In the genomic region with DNA sequence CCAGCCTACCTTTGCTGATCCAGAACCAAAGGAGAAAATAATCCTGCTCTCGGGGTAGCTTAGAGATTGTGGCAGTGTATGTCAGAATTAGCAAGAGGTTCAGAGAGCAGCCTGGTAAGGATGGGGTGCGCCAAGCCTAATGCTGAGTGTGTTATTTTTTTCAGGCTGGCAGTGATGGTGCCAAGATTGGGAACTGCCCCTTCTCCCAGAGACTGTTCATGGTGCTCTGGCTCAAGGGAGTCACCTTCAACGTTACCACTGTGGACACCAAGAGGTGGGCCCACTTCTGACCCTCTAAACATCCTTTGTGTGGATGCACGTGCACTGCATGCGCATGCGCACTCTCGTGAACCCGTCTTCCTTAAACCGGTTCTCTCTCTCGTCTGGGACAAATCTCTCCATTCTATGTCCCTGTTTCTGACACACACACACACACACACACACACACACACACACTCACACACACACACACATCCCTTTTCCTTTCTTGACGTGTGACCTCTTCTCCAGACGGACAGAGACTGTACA, we compare ENCODE assay signal across 8 mouse cellular contexts. TPM values are rescaled to one million over a fixed set of nuclear protein-coding genes. Genes with fewer than 3 reads are reported as not detected.
A peak's percentile ranks its signal among the peaks of the same experiment; 100 is the strongest.
DNase-seq lines count a peak whose midpoint lies in the region; ATAC-seq and TF ChIP-seq lines count a peak whose summit lies in the region.

No protein-coding gene starts in this region.

- 0 out of 2 replicates have a peak overlapping the region, but pooled peaks have one; percentile 59 for H3K4me2 ChIP-seq in forebrain, postnatal 0 days (ENCODE audit: low read depth)
- peak overlapping the region; percentile 99 for H3K4me2 ChIP-seq in liver, postnatal 0 days (ENCODE audit: low read depth, low read length)

- TF ChIP-seq EP300 in heart, adult 2 months (IDR thresholded peaks at IDR 0.05; ENCODE audit: insufficient read depth, low read depth, low read length) = no peak
- peak; percentile 69; the same call in 1 of the 2 replicates for TF ChIP-seq EP300 in ES-Bruce4 (IDR thresholded peaks at IDR 0.05; ENCODE audit: insufficient read depth, low read depth, low read length)
- TF ChIP-seq EP300 in liver, postnatal 0 days (IDR thresholded peaks at IDR 0.05; ENCODE audit: low read depth) = no peak

- TF ChIP-seq CTCF in heart, adult 2 months (IDR thresholded peaks at IDR 0.05) = no peak
- TF ChIP-seq CTCF in ES-Bruce4 (IDR thresholded peaks at IDR 0.05; ENCODE audit: low read depth, low read length) = no peak
- TF ChIP-seq CTCF in forebrain, postnatal 0 days (IDR thresholded peaks at IDR 0.05; ENCODE audit: low read depth) = no peak
- no peak for TF ChIP-seq CTCF in liver, postnatal 0 days (IDR thresholded peaks at IDR 0.05; ENCODE audit: low read depth)

- no peaks in the 10 kb centered on the region for H3K9me3 ChIP-seq in ES-Bruce4 (replicated peaks; ENCODE audit: control insufficient read depth, insufficient read depth, low read length, poor library complexity, severe bottlenecking)
- H3K9me3 ChIP-seq in forebrain, postnatal 0 days (ENCODE audit: low read length) = no peaks in the 10 kb centered on the region
- no peaks in the 10 kb centered on the region for H3K9me3 ChIP-seq in liver, postnatal 0 days (ENCODE audit: low read length)

- H3K27ac ChIP-seq in heart, adult 2 months = peak overlapping the region; percentile 95
- peak overlapping the region; percentile 90 for H3K27ac ChIP-seq in ES-Bruce4 (ENCODE audit: insufficient read depth, low read length)
- H3K27ac ChIP-seq in forebrain, postnatal 0 days (ENCODE audit: low read depth, low read length) = peak overlapping the region; percentile 65; the same call in 1 of the 2 replicates
- peak overlapping the region; percentile 98 for H3K27ac ChIP-seq in liver, postnatal 0 days (ENCODE audit: low read depth)

- H3K27me3 ChIP-seq in heart, adult 2 months (ENCODE audit: control insufficient read depth, insufficient read depth, low read length) = no peaks in the 10 kb centered on the region
- H3K27me3 ChIP-seq in ES-Bruce4 (ENCODE audit: control insufficient read depth, insufficient read depth, low read length, poor library complexity, severe bottlenecking) = no peaks in the 10 kb centered on the region
- no peaks in the 10 kb centered on the region for H3K27me3 ChIP-seq in forebrain, postnatal 0 days (ENCODE audit: insufficient read depth, low read length)
- no peaks in the 10 kb centered on the region for H3K27me3 ChIP-seq in liver, postnatal 0 days (ENCODE audit: insufficient read depth, low read length)

- intact Hi-C loops in heart, adult 2 months (cut with DNase I) = no loop called here
- intact Hi-C loops in gastrocnemius, postnatal 36 days (cut with DNase I) = no loop called here

- peaks cover 18% of the 10 kb centered on the region for H3K4me1 ChIP-seq in heart, adult 2 months (ENCODE audit: control insufficient read depth, insufficient read depth, low read length)
- H3K4me1 ChIP-seq in ES-Bruce4 (ENCODE audit: control insufficient read depth, insufficient read depth, low read length) = peaks cover 9% of the 10 kb centered on the region
- H3K4me1 ChIP-seq in forebrain, postnatal 0 days (ENCODE audit: insufficient read depth) = 0 out of 2 replicates have a peak, but pooled peaks cover 7% of the 10 kb centered on the region
- H3K4me1 ChIP-seq in liver, postnatal 0 days (ENCODE audit: insufficient read depth) = peaks cover 31% of the 10 kb centered on the region

- H3K9ac ChIP-seq in heart, adult 2 months (ENCODE audit: low read depth, low read length) = no peak overlapping the region
- H3K9ac ChIP-seq in ES-Bruce4 (ENCODE audit: low read depth, poor library complexity, severe bottlenecking) = peak overlapping the region; percentile 94
- no peak overlapping the region for H3K9ac ChIP-seq in forebrain, postnatal 0 days
- H3K9ac ChIP-seq in liver, postnatal 0 days (replicated peaks) = peak overlapping the region; percentile 87

- TF ChIP-seq POLR2A in heart, adult 2 months (IDR thresholded peaks at IDR 0.05; ENCODE audit: insufficient read depth, low read depth, low read length) = no peak
- no peak for TF ChIP-seq POLR2A in ES-Bruce4 (IDR thresholded peaks at IDR 0.05; ENCODE audit: insufficient read depth, low read length)

- H3K36me3 ChIP-seq in heart, adult 2 months (ENCODE audit: control insufficient read depth, insufficient read depth, low read length) = peaks cover 7% of the 10 kb centered on the region
- H3K36me3 ChIP-seq in ES-Bruce4 (ENCODE audit: control insufficient read depth, insufficient read depth, low read length, poor library complexity, severe bottlenecking) = peaks cover 23% of the 10 kb centered on the region
- H3K36me3 ChIP-seq in forebrain, postnatal 0 days (ENCODE audit: insufficient read depth) = 0 out of 2 replicates have a peak, but pooled peaks cover 5% of the 10 kb centered on the region
- H3K36me3 ChIP-seq in liver, postnatal 0 days (replicated peaks; ENCODE audit: insufficient read depth, low read length) = peaks cover 45% of the 10 kb centered on the region

- WGBS in heart, adult 2 months = 38% methylated on average over 12 of the region's 12 CpGs
- 74% methylated on average over 12 of the region's 12 CpGs for WGBS in forebrain, postnatal 0 days
- 82% methylated on average over 12 of the region's 12 CpGs for WGBS in liver, postnatal 0 days (ENCODE audit: insufficient replicate concordance)

- ATAC-seq in forebrain, postnatal 0 days = peak; percentile 16; the same call in 1 of the 2 replicates
- no peak for ATAC-seq in liver, postnatal 0 days

- H3K4me3 ChIP-seq in heart, adult 2 months = peak overlapping the region; percentile 64; the same call in 1 of the 2 replicates
- H3K4me3 ChIP-seq in ES-Bruce4 (ENCODE audit: low read depth, low read length) = peak overlapping the region; percentile 64
- H3K4me3 ChIP-seq in forebrain, postnatal 0 days (ENCODE audit: low read depth, low read length) = no peak overlapping the region
- H3K4me3 ChIP-seq in liver, postnatal 0 days (ENCODE audit: low read depth, low read length) = peak overlapping the region; percentile 68

- no peak for DNase-seq in heart, adult 2 months
- no peak for DNase-seq in heart, adult 9 months (ENCODE audit: low spot score in 2 of 2)
- DNase-seq in forebrain, postnatal 0 days = no peak
- no peak for DNase-seq in liver, postnatal 0 days
- no peak for DNase-seq in gastrocnemius, postnatal 36 days
- DNase-seq in gastrocnemius, postnatal 10 days = no peak
- no peak for DNase-seq in spleen, postnatal 14 days (ENCODE audit: low spot score in 2 of 2)

- H3K79me2 ChIP-seq in heart, adult 2 months (replicated peaks; ENCODE audit: control insufficient read depth, insufficient read depth, low read length) = no peaks in the 10 kb centered on the region

RNA-seq across cellular contexts. Expression of gene Clic1, which starts 2.6 kb away (rescaled TPM):
- 10 to 100 TPM; 32.5 to 33.1 TPM for total RNA-seq in heart, adult 2 months (2021)
- polyA plus RNA-seq in heart, adult 2 months (2012; rRNA removed) = 44.4 and 51.6 TPM in 2 replicates
- polyA plus RNA-seq in ES-Bruce4 (2011; ENCODE audit: insufficient read depth, insufficient read length, low read depth, missing spikeins) = 173 and 182 TPM in 2 replicates
- total RNA-seq in forebrain, postnatal 0 days (2014; rRNA removed) = 26.8 and 29.3 TPM in 2 replicates
- 47.9 and 50.5 TPM in 2 replicates for polyA plus RNA-seq in forebrain, postnatal 0 days (2015; fragmentation: Nextera tagmentation; extraction: Ambion mirVana)
- polyA plus RNA-seq in liver, postnatal 0 days (2015; fragmentation: Nextera tagmentation; extraction: Ambion mirVana) = 98.6 and 102 TPM in 2 replicates
- total RNA-seq in gastrocnemius, postnatal 36 days (2021) = 10 to 100 TPM; 10.9 to 12.0 TPM
- 10 to 100 TPM; 39.2 to 50.5 TPM for total RNA-seq in gastrocnemius, postnatal 10 days (2021)

RNA-seq across cellular contexts. Expression of gene Msh5, which starts 5.8 kb away (rescaled TPM):
- under 1 TPM; 0.23 to 0.29 TPM for total RNA-seq in heart, adult 2 months (2021)
- polyA plus RNA-seq in heart, adult 2 months (2012; rRNA removed) = 1.00 and 1.2 TPM in 2 replicates
- 6.7 and 7.4 TPM in 2 replicates for polyA plus RNA-seq in ES-Bruce4 (2011; ENCODE audit: insufficient read depth, insufficient read length, low read depth, missing spikeins)
- 1.3 and 2.2 TPM in 2 replicates for total RNA-seq in forebrain, postnatal 0 days (2014; rRNA removed)
- polyA plus RNA-seq in forebrain, postnatal 0 days (2015; fragmentation: Nextera tagmentation; extraction: Ambion mirVana) = 1.1 and 1.3 TPM in 2 replicates
- polyA plus RNA-seq in liver, postnatal 0 days (2015; fragmentation: Nextera tagmentation; extraction: Ambion mirVana) = 3.8 and 4.2 TPM in 2 replicates
- under 1 TPM; 0.20 to 0.35 TPM for total RNA-seq in gastrocnemius, postnatal 36 days (2021)
- 1 to 10 TPM; 1.5 to 3.5 TPM for total RNA-seq in gastrocnemius, postnatal 10 days (2021)

RNA-seq across cellular contexts. Expression of gene Ddah2, which starts 6.5 kb away (rescaled TPM):
- 10 to 100 TPM; 20.0 to 20.5 TPM for total RNA-seq in heart, adult 2 months (2021)
- polyA plus RNA-seq in heart, adult 2 months (2012; rRNA removed) = 31.4 and 40.8 TPM in 2 replicates
- 92.5 and 101 TPM in 2 replicates for polyA plus RNA-seq in ES-Bruce4 (2011; ENCODE audit: insufficient read depth, insufficient read length, low read depth, missing spikeins)
- 167 and 220 TPM in 2 replicates for total RNA-seq in forebrain, postnatal 0 days (2014; rRNA removed)
- polyA plus RNA-seq in forebrain, postnatal 0 days (2015; fragmentation: Nextera tagmentation; extraction: Ambion mirVana) = 261 and 299 TPM in 2 replicates
- 15.8 and 17.2 TPM in 2 replicates for polyA plus RNA-seq in liver, postnatal 0 days (2015; fragmentation: Nextera tagmentation; extraction: Ambion mirVana)
- total RNA-seq in gastrocnemius, postnatal 36 days (2021) = 1 to 10 TPM; 8.4 to 8.9 TPM
- total RNA-seq in gastrocnemius, postnatal 10 days (2021) = 10 to 100 TPM; 45.3 to 51.9 TPM

RNA-seq across cellular contexts. Expression of gene Ly6g6c, which starts 12.9 kb away (rescaled TPM):
- total RNA-seq in heart, adult 2 months (2021) = under 1 TPM; 0.34 to 0.55 TPM
- polyA plus RNA-seq in heart, adult 2 months (2012; rRNA removed) = 0.23 and 0.64 TPM in 2 replicates
- 3.7 and 4.0 TPM in 2 replicates for polyA plus RNA-seq in ES-Bruce4 (2011; ENCODE audit: insufficient read depth, insufficient read length, low read depth, missing spikeins)
- not detected in 2 replicates for total RNA-seq in forebrain, postnatal 0 days (2014; rRNA removed)
- not detected in 2 replicates for polyA plus RNA-seq in forebrain, postnatal 0 days (2015; fragmentation: Nextera tagmentation; extraction: Ambion mirVana)
- polyA plus RNA-seq in liver, postnatal 0 days (2015; fragmentation: Nextera tagmentation; extraction: Ambion mirVana) = 0.32 and 0.49 TPM in 2 replicates
- not detected for total RNA-seq in gastrocnemius, postnatal 36 days (2021)
- not detected for total RNA-seq in gastrocnemius, postnatal 10 days (2021)

RNA-seq across cellular contexts. Expression of gene Mpig6b, which starts 13.6 kb away (rescaled TPM):
- 1 to 10 TPM in 1 of 2 experiments, under 1 TPM in 1; 0.31 to 2.4 TPM for total RNA-seq in heart, adult 2 months (2021)
- 0.32 and 1.4 TPM in 2 replicates for polyA plus RNA-seq in heart, adult 2 months (2012; rRNA removed)
- polyA plus RNA-seq in ES-Bruce4 (2011; ENCODE audit: insufficient read depth, insufficient read length, low read depth, missing spikeins) = 2.8 and 3.3 TPM in 2 replicates
- not detected in 2 replicates for total RNA-seq in forebrain, postnatal 0 days (2014; rRNA removed)
- 0.08 TPM in 2 replicates for polyA plus RNA-seq in forebrain, postnatal 0 days (2015; fragmentation: Nextera tagmentation; extraction: Ambion mirVana)
- polyA plus RNA-seq in liver, postnatal 0 days (2015; fragmentation: Nextera tagmentation; extraction: Ambion mirVana) = 6.5 and 7.1 TPM in 2 replicates
- not detected for total RNA-seq in gastrocnemius, postnatal 36 days (2021)
- total RNA-seq in gastrocnemius, postnatal 10 days (2021) = under 1 TPM in 1 of 2 experiments, not detected in 1; 0.20 TPM

Comparison
In these comparisons a context has a peak if more than half of its experiments do, and no peak if none do; other contexts are left out.
1. H3K9ac ChIP-seq: peak in ES-Bruce4 (single experiment) and liver, postnatal 0 days (single experiment); none in heart, adult 2 months (single experiment) and forebrain, postnatal 0 days (single experiment).
2. Peak in every context shown above with its lines, with median percentiles within 50 percentile points of each other: H3K27ac ChIP-seq.